Mouse (Mus musculus) intestine, embryonic 14.5 days (tissue): ENCODE results near the gene Itfg1. TPM values are rescaled to one million over a fixed set of nuclear protein-coding genes. Genes with fewer than 3 reads are reported as not detected.
"Not testable (repeated sequence)": the region's sequence is repeated elsewhere in the genome, so short reads cannot be mapped to it uniquely, and the experiment has no call there.

Experiments
- ATAC-seq: fragments of 200-750 bp; cut with Nextera tagmentation; replicated peaks from 2 replicates; pipeline ENCODE4 v1.8.0; 2017; ENCODE audit warnings: low read depth, moderate number of reproducible peaks, moderate TSS enrichment, moderate library complexity; ENCODE audit not compliant: low FRiP score, low TSS enrichment
- DNase-seq: peaks from one replicate; pipeline ENCODE4 v3.0.0-alpha.2; 2018; ENCODE audit warnings: low spot score
- H3K27ac ChIP-seq: fragments of 300-500 bp; sonication (generic); 2 replicates; pipeline ENCODE4 v1.5.1; 2014; ENCODE audit warnings: low read depth, mild to moderate bottlenecking, control low read depth
- H3K27me3 ChIP-seq: fragments of 300-500 bp; sonication (generic); replicated peaks from 2 replicates; pipeline ENCODE4 v1.6.1; 2014; ENCODE audit warnings: low read length, control low read depth; ENCODE audit not compliant: control insufficient read depth, insufficient read depth
- H3K36me3 ChIP-seq: fragments of 300-500 bp; sonication (generic); 2 replicates; pipeline ENCODE4 v1.6.1; 2014; ENCODE audit warnings: low read length, control low read depth; ENCODE audit not compliant: control insufficient read depth, insufficient read depth
- H3K4me1 ChIP-seq: fragments of 300-500 bp; sonication (generic); replicated peaks from 2 replicates; pipeline ENCODE4 v1.6.1; 2014; ENCODE audit warnings: low read length, control low read depth, mixed read lengths; ENCODE audit not compliant: control insufficient read depth, insufficient read depth
- H3K4me2 ChIP-seq: fragments of 300-500 bp; sonication (generic); 2 replicates; pipeline ENCODE4 v1.6.1; 2014; ENCODE audit warnings: low read length
- H3K4me3 ChIP-seq: fragments of 300-500 bp; sonication (generic); 2 replicates; pipeline ENCODE4 v1.5.1; 2014; ENCODE audit warnings: low read depth, low read length, control low read depth, mixed read lengths
- H3K9ac ChIP-seq: fragments of 300-500 bp; sonication (generic); 2 replicates; pipeline ENCODE4 v1.6.1; 2014; ENCODE audit warnings: mild to moderate bottlenecking, low read length
- H3K9me3 ChIP-seq: fragments of 300-500 bp; sonication (generic); 2 replicates; pipeline ENCODE4 v1.6.1; 2016; ENCODE audit warnings: low read length, control low read depth; ENCODE audit not compliant: control insufficient read depth
- WGBS: fragments of 180-500 bp; shearing (Covaris S2); extraction: QIAGEN DNeasy Blood & Tissue Kit; methylation state at CpG from one replicate; pipeline ENCODE4 v1.1.7; 2014; 5-methylcytosine and 5-hydroxymethylcytosine counted together
- polyA plus RNA-seq: library from polyadenylated mRNA; unstranded; fragments of >200 nt; fragmentation: Nextera tagmentation; extraction: Ambion mirVana; gene quantifications from 2 replicates; pipeline ENCODE4 v1.2.1, GENCODE M21; 2014

Gene Itfg1
- polyA plus RNA-seq, 1 experiment from 2014 or later, result 66.1 TPM

GRCm38 (mm10) chr8:85854220-85855123, 13.8 kb upstream of the Itfg1 start:
- no peak for DNase-seq
- H3K4me2 ChIP-seq, result no peak overlapping the region

DNA sequence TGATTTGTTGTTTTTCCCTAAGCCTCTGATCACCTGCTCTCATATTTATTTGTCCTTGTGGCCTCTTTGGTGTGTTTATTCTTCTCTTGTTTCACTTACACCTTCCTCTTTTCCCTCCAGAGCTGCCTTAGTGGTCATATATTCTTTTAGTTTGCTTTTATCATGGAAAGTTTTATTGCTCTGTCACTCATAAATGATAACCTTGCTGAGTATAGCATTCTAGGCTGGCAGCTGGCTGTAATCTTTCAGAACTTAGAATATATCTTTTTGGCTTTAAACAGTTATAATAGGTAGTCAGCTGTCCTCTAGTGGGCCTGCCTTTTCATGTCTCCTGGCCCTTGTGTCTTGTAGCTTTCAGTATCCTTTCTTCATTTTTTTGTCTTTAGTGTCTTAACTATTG, 5.2 kb upstream of the Itfg1 start:
- no peak for DNase-seq
- Histone ChIP-seq H3K4me3 (no peak overlapping the region), H3K27ac (no peak overlapping the region), H3K27me3 (no peaks in the 10 kb centered on the region), H3K9me3 (no peaks in the 10 kb centered on the region), H3K9ac (no peak overlapping the region), H3K4me1 (0 out of 2 replicates have a peak, but pooled peaks cover 4% of the 10 kb centered on the region), H3K4me2 (no peak overlapping the region), H3K36me3 (peaks cover 10% of the 10 kb centered on the region; the same call in 1 of the 2 replicates)
- ATAC-seq, result no peak

More at GRCm38 (mm10) chr8:85854220-85855123, 13.8 kb upstream of the Itfg1 start:
- Histone ChIP-seq H3K27ac (no peak overlapping the region), H3K27me3 (no peaks in the 10 kb centered on the region), H3K4me1 (no peaks in the 10 kb centered on the region), H3K9me3 (no peaks in the 10 kb centered on the region), H3K36me3 (peaks cover 2% of the 10 kb centered on the region; the same call in 1 of the 2 replicates), H3K4me3 (no peak overlapping the region), H3K9ac (no peak overlapping the region)
- ATAC-seq, result no peak
- 85% methylated on average over 19 of the region's 19 CpGs for WGBS

DNA sequence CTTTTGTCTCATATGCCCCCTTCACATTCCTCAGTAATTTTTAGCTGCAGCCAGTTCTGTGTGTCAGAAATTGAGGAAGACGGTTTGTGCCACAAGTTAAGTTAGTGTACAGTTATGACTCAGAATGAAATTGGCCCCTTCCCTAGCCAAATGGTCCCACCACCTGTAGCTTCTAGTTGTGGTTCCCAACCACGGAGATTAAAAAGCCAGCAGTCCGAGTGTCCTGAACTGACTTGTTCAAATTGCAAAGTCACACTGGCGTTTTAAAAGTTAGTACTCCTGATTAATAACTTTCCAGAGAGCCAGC, 721 bp upstream of the Itfg1 start:
- H3K4me3 ChIP-seq, result peak overlapping the region; percentile 87
- ATAC-seq (no peak), DNase-seq (peak; percentile 53)
- H3K9me3 ChIP-seq, result no peaks in the 10 kb centered on the region
- WGBS, result 12% methylated on average over 4 of the region's 4 CpGs
- no peaks in the 10 kb centered on the region for H3K27me3 ChIP-seq
- peaks cover 12% of the 10 kb centered on the region for H3K4me1 ChIP-seq
- H3K27ac ChIP-seq, result peak overlapping the region; percentile 96; the same call in 1 of the 2 replicates
- peak overlapping the region; percentile 84 for H3K4me2 ChIP-seq
- peaks cover 17% of the 10 kb centered on the region for H3K36me3 ChIP-seq
- H3K9ac ChIP-seq, result peak overlapping the region; percentile 89

DNA sequence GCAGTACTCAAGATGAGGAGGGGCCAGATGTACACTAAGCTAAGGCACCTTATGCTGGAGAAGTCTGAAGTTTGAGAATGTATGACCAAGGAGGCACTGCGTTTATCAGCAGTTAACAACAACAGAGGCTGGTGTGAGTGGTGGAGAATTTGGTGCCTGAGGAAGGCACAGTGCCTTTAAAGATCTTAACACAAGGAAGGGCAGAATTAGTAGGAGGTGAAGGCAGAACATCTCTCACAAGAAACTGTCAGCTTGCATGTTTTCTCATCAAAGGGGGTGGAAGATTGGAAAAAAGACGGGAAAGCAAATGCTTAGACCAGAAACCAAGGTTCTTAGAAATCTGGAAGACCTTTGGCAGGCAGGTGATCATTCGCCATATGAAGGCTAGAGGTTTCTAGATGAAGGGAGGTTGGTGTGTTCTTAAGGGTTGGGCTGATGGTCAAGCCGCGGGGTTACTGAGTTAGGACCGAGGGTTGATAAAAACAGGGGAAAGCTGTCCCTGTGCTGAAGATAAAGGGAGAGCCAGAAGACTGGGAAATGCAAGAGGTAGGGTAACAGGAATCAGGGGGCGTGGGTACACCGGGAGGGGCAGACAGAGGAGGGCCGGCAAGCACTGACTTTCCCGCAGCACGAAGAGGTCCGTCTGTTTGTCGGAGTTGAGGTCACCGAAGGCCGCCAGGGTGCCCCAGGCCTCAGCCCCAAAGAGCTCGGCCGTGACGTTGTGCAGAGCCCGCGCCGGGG, 635 bp downstream of the Itfg1 start:
- H3K27me3 ChIP-seq, result no peaks in the 10 kb centered on the region
- no peak for DNase-seq
- H3K36me3 ChIP-seq, result peaks cover 27% of the 10 kb centered on the region
- H3K9me3 ChIP-seq, result no peaks in the 10 kb centered on the region
- no peak for ATAC-seq
- peaks cover 12% of the 10 kb centered on the region for H3K4me1 ChIP-seq
- under 1% methylated on average over 21 of the region's 21 CpGs for WGBS
- peak overlapping the region; percentile 89 for H3K9ac ChIP-seq
- H3K27ac ChIP-seq, result peak overlapping the region; percentile 96
- peak overlapping the region; percentile 84 for H3K4me2 ChIP-seq
- peak overlapping the region; percentile 87 for H3K4me3 ChIP-seq

DNA sequence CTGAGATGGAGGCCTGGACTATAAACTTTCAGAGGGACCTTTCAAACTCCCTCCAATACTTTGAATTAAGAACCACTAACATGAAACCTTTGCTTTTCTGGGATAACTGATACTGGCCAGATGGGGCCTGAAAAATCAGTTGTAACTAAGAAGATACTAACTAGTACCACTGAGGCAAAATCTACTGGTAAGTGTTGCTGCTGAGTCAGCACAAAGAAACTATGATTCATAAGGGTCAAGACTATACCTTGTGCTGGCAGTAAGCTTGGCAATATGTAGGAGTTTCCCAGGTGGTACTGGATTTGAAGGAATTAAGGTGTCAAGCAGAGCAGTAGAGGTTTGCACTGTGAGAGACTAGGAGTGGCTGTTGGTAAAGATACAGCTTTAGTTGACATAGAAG, 27.1 kb downstream of the Itfg1 start:
- no peaks in the 10 kb centered on the region for H3K4me1 ChIP-seq
- H3K4me2 ChIP-seq, result no peak overlapping the region
- H3K4me3 ChIP-seq, result no peak overlapping the region
- H3K36me3 ChIP-seq, result peaks cover 10% of the 10 kb centered on the region; the same call in 1 of the 2 replicates
- no peaks in the 10 kb centered on the region for H3K27me3 ChIP-seq
- ATAC-seq (no peak), DNase-seq (no peak)
- no peak overlapping the region for H3K9ac ChIP-seq
- H3K9me3 ChIP-seq, result no peaks in the 10 kb centered on the region
- H3K27ac ChIP-seq, result no peak overlapping the region

DNA sequence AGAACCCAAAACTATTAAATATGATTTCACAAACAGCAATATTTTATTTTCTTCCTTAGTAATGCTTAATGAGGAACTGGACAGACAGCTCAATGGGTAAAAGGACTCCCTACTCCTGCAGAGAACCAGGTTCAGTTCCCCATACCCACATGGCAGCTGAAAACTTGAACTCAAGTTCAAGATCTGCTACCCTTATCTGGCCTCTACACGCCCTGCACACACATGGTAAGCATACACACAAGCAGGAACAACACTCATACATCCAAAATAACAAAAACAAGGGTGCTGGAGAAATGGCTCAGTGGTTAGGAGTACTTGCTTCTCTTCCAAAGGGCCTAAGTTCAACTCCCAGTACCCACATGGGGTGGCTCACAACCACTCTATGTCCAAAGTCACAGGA, 39.3 kb downstream of the Itfg1 start:
- 95% methylated on average over 1 of the region's 1 CpGs for WGBS
- no peaks in the 10 kb centered on the region for H3K4me1 ChIP-seq
- no peaks in the 10 kb centered on the region for H3K27me3 ChIP-seq
- no peak overlapping the region for H3K4me3 ChIP-seq
- H3K9me3 ChIP-seq, result no peaks in the 10 kb centered on the region
- H3K9ac ChIP-seq, result no peak overlapping the region
- H3K4me2 ChIP-seq, result no peak overlapping the region
- ATAC-seq (no peak), DNase-seq (no peak)
- peaks cover 14% of the 10 kb centered on the region; the same call in 1 of the 2 replicates for H3K36me3 ChIP-seq
- no peak overlapping the region for H3K27ac ChIP-seq

DNA sequence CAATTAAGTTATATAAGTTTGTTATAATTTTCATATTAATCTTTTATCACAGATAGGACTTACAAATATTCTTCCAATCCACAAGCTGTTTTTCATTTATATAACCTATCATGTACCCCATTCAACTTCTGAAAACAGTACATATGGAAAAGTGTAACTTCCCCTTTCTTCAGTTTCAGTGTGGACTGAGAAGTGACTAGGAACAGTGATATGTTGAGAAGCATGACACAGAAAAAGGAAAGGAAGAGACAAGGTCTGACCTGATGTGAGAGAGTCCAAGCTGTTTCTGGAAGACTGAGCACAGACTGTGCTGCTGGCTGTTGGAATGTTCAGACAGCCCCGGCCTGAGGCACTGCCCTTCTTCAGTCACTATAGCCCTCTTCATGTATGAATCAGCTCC, 40.6 kb downstream of the Itfg1 start:
- Histone ChIP-seq H3K4me2 (no peak overlapping the region), H3K27ac (no peak overlapping the region), H3K9me3 (no peaks in the 10 kb centered on the region), H3K27me3 (no peaks in the 10 kb centered on the region), H3K9ac (no peak overlapping the region), H3K4me1 (no peaks in the 10 kb centered on the region), H3K4me3 (no peak overlapping the region), H3K36me3 (peaks cover 14% of the 10 kb centered on the region; the same call in 1 of the 2 replicates)
- ATAC-seq (no peak), DNase-seq (no peak)
- 96% methylated on average over 1 of the region's 1 CpGs for WGBS

- DNase-seq, H3K4me3 ChIP-seq, H3K4me2 ChIP-seq, H3K27me3 ChIP-seq, H3K4me1 ChIP-seq, H3K9ac ChIP-seq, ATAC-seq, H3K27ac ChIP-seq, H3K9me3 ChIP-seq: not testable (repeated sequence)
- H3K36me3 ChIP-seq, result 0 out of 2 replicates have a peak, but pooled peaks cover 11% of the 10 kb centered on the region
- 70% methylated on average over 1 of the region's 1 CpGs for WGBS
Measured at GRCm38 (mm10) chr8:85796392-85796791, 44.3 kb downstream of the Itfg1 start.
